Mouse (Mus musculus) CH12.LX (cell line): Measurements from ENCODE around the gene Jmjd1c. TPM values are rescaled to one million over a fixed set of nuclear protein-coding genes. Genes with fewer than 3 reads are reported as not detected.
A peak's percentile ranks its signal among the peaks of the same experiment; 100 is the strongest.

Source experiments
- DNase-seq: peaks from one replicate; pipeline ENCODE4 v3.0.0-alpha.2; 2013; ENCODE audit errors: extremely low read depth
- H3K27ac ChIP-seq: 2 replicates; pipeline ENCODE4 v1.5.1; 2012; ENCODE audit warnings: low read depth, mild to moderate bottlenecking, control low read depth, moderate library complexity; ENCODE audit not compliant: insufficient read depth
- H3K27me3 ChIP-seq: replicated peaks from 2 replicates; pipeline ENCODE3; 2012; ENCODE audit warnings: inconsistent platforms
- H3K36me3 ChIP-seq, 2 experiments: replicated peaks in 1 of 2; 2 replicates each; pipeline versions ENCODE3 to v1.6.1; 2012; ENCODE audit warnings: inconsistent platforms in 1 of 2, low read length in 1 of 2, mild to moderate bottlenecking in 1 of 2, mixed read lengths in 1 of 2, moderate library complexity in 1 of 2; ENCODE audit not compliant: control insufficient read depth in 1 of 2, insufficient read depth in 1 of 2
- H3K4me1 ChIP-seq, 2 experiments: 2 replicates each; pipeline ENCODE4 v1.6.1; 2012; ENCODE audit warnings: inconsistent platforms in 1 of 2, moderate library complexity in 1 of 2; ENCODE audit not compliant: insufficient read depth in 2 of 2, control insufficient read depth in 1 of 2
- H3K4me2 ChIP-seq: 2 replicates; pipeline ENCODE4 v1.6.1; 2012; ENCODE audit warnings: low read depth, mild to moderate bottlenecking, control low read depth; ENCODE audit not compliant: poor library complexity, insufficient read depth, severe bottlenecking
- H3K4me3 ChIP-seq, 3 experiments: fragments of 150-350 bp in 1 of 3; sonication (generic) in 1 of 3; replicated peaks in 1 of 3; 2 replicates each; pipeline versions ENCODE3 to v1.5.1; 2011 to 2012; ENCODE audit warnings: low read depth in 2 of 3, low read length in 2 of 3, mild to moderate bottlenecking in 2 of 3, moderate library complexity in 2 of 3, control low read depth in 1 of 3, improper control_type of control experiment in 1 of 3, inconsistent platforms in 1 of 3, mixed read lengths in 1 of 3; ENCODE audit not compliant: poor library complexity in 1 of 3
- H3K79me2 ChIP-seq: replicated peaks from 2 replicates; pipeline ENCODE4 v1.6.1; 2012; ENCODE audit warnings: mild to moderate bottlenecking, moderate library complexity; ENCODE audit not compliant: control insufficient read depth, poor library complexity, insufficient read depth, severe bottlenecking; ENCODE audit errors: extremely low read depth
- H3K9ac ChIP-seq: 2 replicates; pipeline ENCODE4 v1.6.1; 2012; ENCODE audit warnings: low read depth, mild to moderate bottlenecking, control low read depth, moderate library complexity; ENCODE audit not compliant: insufficient read depth
- H3K9me3 ChIP-seq: replicated peaks from 2 replicates; pipeline ENCODE3; 2012; ENCODE audit warnings: low read length, inconsistent platforms, mixed read lengths
- CHD1 ChIP-seq: IDR thresholded peaks from 2 replicates; pipeline ENCODE4 v1.6.1; 2012; ENCODE audit warnings: low read depth, low read length, improper control_type of control experiment, inconsistent platforms
- CHD2 ChIP-seq: IDR thresholded peaks from 2 replicates; pipeline ENCODE4 v1.6.1; 2011; ENCODE audit warnings: low read length, improper control_type of control experiment
- CTCF ChIP-seq, 2 experiments: IDR thresholded peaks in 1 of 2; conservative IDR thresholded peaks in 1 of 2; 2 replicates each; pipeline ENCODE4 v1.5.1; 2011 to 2012; ENCODE audit warnings: low read depth in 2 of 2, low read length in 2 of 2, improper control_type of control experiment in 1 of 2, inconsistent platforms in 1 of 2, mild to moderate bottlenecking in 1 of 2, moderate library complexity in 1 of 2
- E2F4 ChIP-seq: IDR thresholded peaks from 2 replicates; pipeline ENCODE4 v1.6.1; 2011; ENCODE audit warnings: low read depth, low read length, improper control_type of control experiment; ENCODE audit not compliant: insufficient replicate concordance
- EP300 ChIP-seq: IDR thresholded peaks from 2 replicates; pipeline ENCODE4 v1.6.1; 2011; ENCODE audit warnings: low read length, improper control_type of control experiment
- ETS1 ChIP-seq: conservative IDR thresholded peaks from 2 replicates; pipeline ENCODE4 v1.6.1; 2012; ENCODE audit warnings: low read depth, mild to moderate bottlenecking, inconsistent platforms, low read length, improper control_type of control experiment, moderate library complexity
- GABPA ChIP-seq: IDR thresholded peaks from 2 replicates; pipeline ENCODE4 v1.6.1; 2012; ENCODE audit warnings: low read depth, low read length, improper control_type of control experiment, inconsistent platforms; ENCODE audit not compliant: insufficient replicate concordance
- HCFC1 ChIP-seq: IDR thresholded peaks from 2 replicates; pipeline ENCODE4 v1.6.1; 2012; ENCODE audit warnings: low read depth, mild to moderate bottlenecking, inconsistent platforms, low read length, improper control_type of control experiment
- IRF4 ChIP-seq: IDR thresholded peaks from 2 replicates; pipeline ENCODE4 v1.6.1; 2014; ENCODE audit warnings: low read depth, mild to moderate bottlenecking, inconsistent platforms, low read length, improper control_type of control experiment
- JUN ChIP-seq: IDR thresholded peaks from 2 replicates; pipeline ENCODE4 v1.6.1; 2011; ENCODE audit warnings: low read depth, mild to moderate bottlenecking, low read length, improper control_type of control experiment, moderate library complexity; ENCODE audit not compliant: insufficient read depth
- KAT2A ChIP-seq: IDR thresholded peaks from 2 replicates; pipeline ENCODE4 v1.6.1; 2012; ENCODE audit warnings: low read length, improper control_type of control experiment, inconsistent platforms; ENCODE audit not compliant: insufficient replicate concordance
- MAX ChIP-seq: IDR thresholded peaks from 2 replicates; pipeline ENCODE4 v1.6.1; 2011; ENCODE audit warnings: low read length, improper control_type of control experiment
- MEF2A ChIP-seq: IDR thresholded peaks from 2 replicates; pipeline ENCODE4 v1.6.1; 2014; ENCODE audit warnings: low read depth, mild to moderate bottlenecking, inconsistent platforms, low read length, improper control_type of control experiment, borderline replicate concordance
- MXI1 ChIP-seq: IDR thresholded peaks from 2 replicates; pipeline ENCODE4 v1.6.1; 2011; ENCODE audit warnings: mild to moderate bottlenecking, low read depth, low read length, improper control_type of control experiment
- NRF1 ChIP-seq: IDR thresholded peaks from 2 replicates; pipeline ENCODE4 v1.6.1; 2014; ENCODE audit warnings: low read depth, mild to moderate bottlenecking, inconsistent platforms, low read length, improper control_type of control experiment, moderate library complexity
- PAX5 ChIP-seq: IDR thresholded peaks from 2 replicates; pipeline ENCODE4 v1.6.1; 2012; ENCODE audit warnings: low read length, inconsistent platforms, mixed read lengths
- POLR2A ChIP-seq: IDR thresholded peaks from 2 replicates; pipeline ENCODE4 v1.6.1; 2011; ENCODE audit warnings: low read depth, mild to moderate bottlenecking, improper control_type of control experiment, low read length
- POLR2AphosphoS2 ChIP-seq: IDR thresholded peaks from 2 replicates; pipeline ENCODE4 v1.6.1; 2011; ENCODE audit warnings: low read depth, low read length, improper control_type of control experiment
- RAD21 ChIP-seq: IDR thresholded peaks from 2 replicates; pipeline ENCODE4 v1.6.1; 2011; ENCODE audit warnings: low read depth, mild to moderate bottlenecking, low read length, improper control_type of control experiment, moderate library complexity
- RCOR1 ChIP-seq: conservative IDR thresholded peaks from 2 replicates; pipeline ENCODE4 v1.6.1; 2012; ENCODE audit warnings: low read depth, mild to moderate bottlenecking, inconsistent platforms, low read length, improper control_type of control experiment
- SMC3 ChIP-seq: IDR thresholded peaks from 2 replicates; pipeline ENCODE4 v1.6.1; 2011; ENCODE audit warnings: low read depth, low read length, improper control_type of control experiment
- TBP ChIP-seq: conservative IDR thresholded peaks from 2 replicates; pipeline ENCODE4 v1.6.1; 2011; ENCODE audit warnings: low read depth, low read length, improper control_type of control experiment
- UBTF ChIP-seq: IDR thresholded peaks from 2 replicates; pipeline ENCODE4 v1.6.1; 2012; ENCODE audit warnings: low read depth, mild to moderate bottlenecking, inconsistent platforms, low read length, improper control_type of control experiment, moderate library complexity
- ZMIZ1 ChIP-seq: IDR thresholded peaks from 2 replicates; pipeline ENCODE4 v1.6.1; 2012; ENCODE audit warnings: low read depth, mild to moderate bottlenecking, inconsistent platforms, low read length, improper control_type of control experiment
- ZNF384 ChIP-seq: IDR thresholded peaks from 2 replicates; pipeline ENCODE4 v1.6.1; 2012; ENCODE audit warnings: low read depth, low read length, improper control_type of control experiment, inconsistent platforms
- dilution Hi-C: fragments of 300-500 bp; cut with MboI; formaldehyde crosslinking; loops from 2 replicates; pipeline ENCODE4 v1.14.3; 2020; ENCODE audit warnings: low sequenced_read_pairs; ENCODE audit not compliant: extremely low pct_unique_long_range_greater_than_20kb, extremely low pct_ligation_motif_present
- in situ Hi-C: fragments of 300-500 bp; cut with MboI; formaldehyde crosslinking; loops from 3 replicates; pipeline ENCODE4 v1.14.3; 2019; ENCODE audit warnings: low sequenced_read_pairs, low pct_ligation_motif_present, low pct_unique_long_range_greater_than_20kb, mixed read lengths
- polyA plus RNA-seq: library from polyadenylated mRNA; unstranded; fragments of >175 nt; gene quantifications from 2 replicates; pipeline ENCODE4 v1.2.1, GENCODE M21; 2012; ENCODE audit warnings: low read depth; ENCODE audit not compliant: insufficient read length
- total RNA-seq, 2 experiments: library from RNA; depleted of rRNA; stranded (reverse); fragments of 300-350 nt in 1 of 2; fragments of >200 nt in 1 of 2; gene quantifications; 2 replicates each; pipeline ENCODE4 v1.2.3; 2012 to 2014

Jmjd1c gene
- total and polyA plus RNA-seq, 3 experiments = 41.2 to 50.1 (median 41.6) TPM

- Histone ChIP-seq H3K4me1 (peaks cover 7 to 44% of the 10 kb centered on the region in 2 experiments; a peak in 3 of 4 replicates), H3K79me2 (peaks cover 54% of the 10 kb centered on the region), H3K36me3 (peaks cover 0 to 8% of the 10 kb centered on the region in 2 experiments), H3K9ac (no peak overlapping the region), H3K27ac (no peak overlapping the region), H3K4me3 (no peak overlapping the region), H3K27me3 (no peaks in the 10 kb centered on the region), H3K9me3 (no peaks in the 10 kb centered on the region), H3K4me2 (no peak overlapping the region)
- TF ChIP-seq ZNF384 = peak; percentile 70
- no peak for TF ChIP-seq TBP
- in situ Hi-C loops = no loop called here
- no peak for DNase-seq
- dilution Hi-C loops = no loop called here
Measured at GRCm38 (mm10) chr10:67177410-67177809, 81.5 kb downstream of the Jmjd1c start.

DNA sequence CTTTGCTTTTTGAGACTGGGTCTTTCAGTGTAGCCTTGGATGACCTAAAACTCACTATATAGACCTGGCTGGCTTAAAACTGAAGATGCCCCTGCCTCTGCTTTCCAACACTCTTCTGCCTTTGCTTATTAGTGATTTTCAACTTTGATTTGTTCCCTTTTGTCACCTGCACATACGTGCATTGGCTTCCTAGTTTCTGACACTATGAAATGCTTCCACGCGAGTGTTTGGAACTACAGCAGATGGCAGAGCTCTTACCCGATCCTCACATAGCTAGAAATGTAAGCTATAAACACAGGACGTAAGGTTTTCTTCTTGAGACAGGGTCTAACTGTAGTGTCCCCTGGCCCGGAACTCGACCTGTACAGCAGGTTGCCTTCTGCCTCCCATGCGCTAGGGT, 84.1 kb downstream of the Jmjd1c start:
- peaks cover 66% of the 10 kb centered on the region for H3K79me2 ChIP-seq
- H3K4me2 ChIP-seq = peak overlapping the region; percentile 96
- peak overlapping the region; percentile 20 for H3K9ac ChIP-seq
- no peaks in the 10 kb centered on the region for H3K27me3 ChIP-seq
- no peak for DNase-seq
- H3K4me3 ChIP-seq = no peak overlapping the region
- peaks cover 0 to 3% of the 10 kb centered on the region in 2 experiments for H3K36me3 ChIP-seq
- peak overlapping the region; percentile 81 for H3K27ac ChIP-seq
- in situ Hi-C loops = no loop called here
- dilution Hi-C loops = no loop called here
- H3K4me1 ChIP-seq = peaks cover 7 to 66% of the 10 kb centered on the region in 2 experiments; a peak in 3 of 4 replicates
- TF ChIP-seq TBP = no peak
- 0 out of 2 replicates have a peak, but pooled peaks have one; percentile 36 for TF ChIP-seq ZNF384
- no peaks in the 10 kb centered on the region for H3K9me3 ChIP-seq

GRCm38 (mm10) chr10:67180799-67181198, 84.9 kb downstream of the Jmjd1c start:
- no peaks in the 10 kb centered on the region for H3K27me3 ChIP-seq
- H3K4me1 ChIP-seq = peaks cover 7 to 66% of the 10 kb centered on the region in 2 experiments; a peak in 3 of 4 replicates
- peak overlapping the region; percentile 96 for H3K4me2 ChIP-seq
- H3K36me3 ChIP-seq = peaks cover 0 to 3% of the 10 kb centered on the region in 2 experiments
- peak overlapping the region in 1 of 3 experiments; percentile 19 for H3K4me3 ChIP-seq
- peak overlapping the region; percentile 20 for H3K9ac ChIP-seq
- peaks cover 61% of the 10 kb centered on the region for H3K79me2 ChIP-seq
- H3K9me3 ChIP-seq = no peaks in the 10 kb centered on the region
- dilution Hi-C loops = no loop called here
- DNase-seq = peak; percentile 63
- H3K27ac ChIP-seq = peak overlapping the region; percentile 81
- in situ Hi-C loops = no loop called here
- peak; percentile 85 for TF ChIP-seq MEF2A
- peak; percentile 13 for TF ChIP-seq JUN
- no peak for TF ChIP-seq UBTF
- no peak for TF ChIP-seq POLR2AphosphoS2
- no peak for TF ChIP-seq E2F4
- TF ChIP-seq RCOR1 = no peak; the same call in 1 of the 2 replicates
- 0 out of 2 replicates have a peak, but pooled peaks have one; percentile 13 for TF ChIP-seq TBP
- TF ChIP-seq ZMIZ1 = no peak
- TF ChIP-seq MAX = no peak
- TF ChIP-seq CTCF (conservative IDR thresholded peaks at IDR 0.05 in 1 of 2, IDR thresholded peaks at IDR 0.05 in 1 of 2; ENCODE audit: low read depth in 2 of 2, low read length in 2 of 2) = no peak
- TF ChIP-seq IRF4 = peak; percentile 86
- TF ChIP-seq SMC3 = no peak
- no peak for TF ChIP-seq PAX5
- TF ChIP-seq MXI1 = no peak
- no peak for TF ChIP-seq POLR2A
- no peak for TF ChIP-seq KAT2A
- TF ChIP-seq NRF1 = no peak
- no peak; the same call in 1 of the 2 replicates for TF ChIP-seq ETS1
- peak; percentile 73 for TF ChIP-seq EP300
- no peak for TF ChIP-seq RAD21
- no peak for TF ChIP-seq GABPA
- TF ChIP-seq CHD2 = 0 out of 2 replicates have a peak, but pooled peaks have one; percentile 48
- no peak for TF ChIP-seq HCFC1
- TF ChIP-seq CHD1 = peak; percentile 77
